Mouse (Mus musculus) ovary, postnatal 36 days (tissue): ENCODE measurements at regions not wholly inside any gene's neighbourhood (a gene's known extent, or its start where the extent isn't known, plus 50 kb on each side); places are given as distances from the start of the nearest gene placed in this dataset.

Source experiments
- DNase-seq: peaks from one replicate; pipeline ENCODE4 v3.0.0; 2022; ENCODE audit warnings: low spot score, mixed read lengths

GRCm38 (mm10) chr1:61175239-61175638 lies 197.5 kb downstream of the Icos start:
- no peak for DNase-seq

GRCm38 (mm10) chr1:61179461-61179860 lies 201.7 kb downstream of the Icos start:
- DNase-seq, result no peak

- DNase-seq, result peak; percentile 87
These were observed 203.5 kb downstream of the Icos start for GRCm38 (mm10) chr1:61181099-61181821.

GRCm38 (mm10) chr1:61187381-61188100 lies 209.8 kb downstream of the Icos start:
- no peak for DNase-seq

GRCm38 (mm10) chr1:61190921-61191320 lies 213.2 kb downstream of the Icos start:
- DNase-seq, result no peak

GRCm38 (mm10) chr1:61198549-61199062 lies 220.9 kb downstream of the Icos start:
- no peak for DNase-seq

- DNase-seq, result no peak
These were observed 223.3 kb downstream of the Icos start for GRCm38 (mm10) chr1:61201006-61201405.

- no peak for DNase-seq
These were observed 224.4 kb downstream of the Icos start for GRCm38 (mm10) chr1:61202079-61202478.

- DNase-seq, result no peak
These were observed 225.4 kb downstream of the Icos start for GRCm38 (mm10) chr1:61203170-61203569.

- DNase-seq, result no peak
These were observed 225.9 kb downstream of the Icos start for GRCm38 (mm10) chr1:61203612-61204011.

GRCm38 (mm10) chr1:61205137-61205536 lies 227.4 kb downstream of the Icos start:
- no peak for DNase-seq

GRCm38 (mm10) chr1:61206861-61207380 lies 229.2 kb downstream of the Icos start:
- no peak for DNase-seq

- no peak for DNase-seq
These were observed 230.7 kb downstream of the Icos start for GRCm38 (mm10) chr1:61208386-61208785.

GRCm38 (mm10) chr1:61221131-61221530 lies 243.4 kb downstream of the Icos start:
- no peak for DNase-seq

GRCm38 (mm10) chr1:61228942-61229341 lies 251.2 kb downstream of the Icos start:
- DNase-seq, result no peak

GRCm38 (mm10) chr1:61233001-61233400 lies 255.3 kb downstream of the Icos start:
- no peak for DNase-seq

- DNase-seq, result no peak
These were observed 256.0 kb downstream of the Icos start for GRCm38 (mm10) chr1:61233476-61234297.

GRCm38 (mm10) chr1:61234298-61234682 lies 256.6 kb downstream of the Icos start:
- DNase-seq, result no peak

GRCm38 (mm10) chr1:61236511-61236910 lies 258.8 kb downstream of the Icos start:
- DNase-seq, result no peak

GRCm38 (mm10) chr1:61238668-61239067 lies 260.9 kb downstream of the Icos start:
- DNase-seq, result no peak

- no peak for DNase-seq
These were observed 279.8 kb downstream of the Icos start for GRCm38 (mm10) chr1:61257561-61257960.

GRCm38 (mm10) chr1:61263466-61263865 lies 285.7 kb downstream of the Icos start:
- no peak for DNase-seq
